Mouse (Mus musculus): ENCODE measurements around the gene Tph2.
A peak's percentile ranks its signal among the peaks of the same experiment; 100 is the strongest.
"Not testable (repeated sequence)": the region's sequence is repeated elsewhere in the genome, so short reads cannot be mapped to it uniquely, and the experiment has no call there.

Gene Tph2

DNA sequence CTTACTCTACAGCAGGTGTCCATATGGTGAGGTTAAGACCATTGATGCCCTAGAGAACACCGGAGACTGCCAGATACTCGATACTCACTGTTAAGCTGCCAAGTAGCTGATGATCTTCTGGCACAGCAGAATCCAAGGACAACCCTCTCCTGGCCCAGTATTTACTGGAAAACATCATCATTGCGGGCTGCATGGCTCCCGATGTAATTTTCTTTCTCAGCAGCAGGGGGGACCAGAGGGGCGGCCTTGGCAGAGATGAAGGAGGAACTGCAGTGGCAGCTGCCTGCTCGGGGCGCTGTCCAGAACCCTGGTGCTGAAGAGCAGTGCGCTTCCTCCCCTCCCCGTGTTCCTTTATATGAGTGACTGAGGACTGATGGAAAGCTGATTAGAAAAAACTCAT, at the start of gene Tph2:
Tph2 (minus strand) TSS at position 326 of the 400 bp plus-strand sequence.
- DNase-seq (ENCODE audit: low spot score): peak; percentile 63

DNA sequence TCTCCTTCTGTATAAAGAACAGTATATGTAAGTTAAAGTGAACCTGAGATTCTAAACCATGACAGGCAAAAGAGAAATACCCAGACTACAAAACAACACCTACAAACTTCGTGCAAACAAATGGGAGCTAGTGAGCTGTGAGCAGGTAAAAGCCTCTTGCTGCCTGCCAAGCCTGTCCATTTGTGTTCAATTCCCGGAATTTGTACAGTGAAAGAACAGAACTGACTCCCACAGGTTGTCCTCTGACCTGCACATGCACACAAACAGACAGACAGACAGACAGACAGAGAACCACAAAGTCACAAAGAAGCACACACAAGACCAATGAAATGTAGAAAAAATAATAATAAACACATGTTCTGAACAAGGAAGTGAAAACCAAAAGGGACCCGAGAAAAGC, 49.0 kb upstream of the Tph2 start:
- no peak for DNase-seq (ENCODE audit: low spot score)

DNA sequence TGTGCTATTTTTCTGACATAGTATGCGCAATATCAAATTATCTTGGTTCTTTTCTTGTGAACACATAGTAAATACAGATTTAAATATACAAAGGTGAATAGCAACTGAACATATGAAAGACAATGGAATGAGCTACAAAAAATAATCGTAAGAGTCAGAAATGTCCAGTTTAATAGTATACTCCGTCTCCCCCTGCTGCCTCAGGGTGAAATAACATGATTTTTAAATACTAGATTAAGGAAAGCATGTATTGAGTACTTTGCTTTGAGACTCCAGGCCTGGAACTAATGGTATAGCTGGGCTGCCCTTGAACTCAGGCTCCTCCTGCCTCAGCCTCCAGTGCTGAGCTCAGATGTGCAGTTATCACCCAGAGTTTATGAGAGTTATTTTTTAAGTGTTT, 47.7 kb upstream of the Tph2 start:
- no peak for DNase-seq (ENCODE audit: low spot score)

DNA sequence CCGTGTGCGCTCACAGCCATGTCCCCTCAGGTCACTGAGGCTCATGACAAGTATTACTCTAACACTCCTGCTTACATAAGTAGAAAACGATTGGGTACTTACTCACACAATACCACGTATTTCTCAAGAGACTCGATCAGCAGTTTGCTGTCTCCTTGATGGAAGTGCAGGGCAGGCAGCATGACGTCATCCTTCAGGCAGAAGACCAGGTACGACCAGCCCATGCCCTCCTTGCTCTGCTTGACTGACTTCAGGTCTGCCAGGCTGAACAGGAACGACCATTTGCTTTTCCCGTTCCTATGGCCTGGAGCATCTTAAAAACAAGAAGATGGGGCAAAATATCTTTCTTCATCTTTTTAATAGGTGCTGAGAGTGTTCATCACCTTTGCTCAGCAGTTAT, 44.2 kb upstream of the Tph2 start:
- DNase-seq (ENCODE audit: low spot score): no peak

DNA sequence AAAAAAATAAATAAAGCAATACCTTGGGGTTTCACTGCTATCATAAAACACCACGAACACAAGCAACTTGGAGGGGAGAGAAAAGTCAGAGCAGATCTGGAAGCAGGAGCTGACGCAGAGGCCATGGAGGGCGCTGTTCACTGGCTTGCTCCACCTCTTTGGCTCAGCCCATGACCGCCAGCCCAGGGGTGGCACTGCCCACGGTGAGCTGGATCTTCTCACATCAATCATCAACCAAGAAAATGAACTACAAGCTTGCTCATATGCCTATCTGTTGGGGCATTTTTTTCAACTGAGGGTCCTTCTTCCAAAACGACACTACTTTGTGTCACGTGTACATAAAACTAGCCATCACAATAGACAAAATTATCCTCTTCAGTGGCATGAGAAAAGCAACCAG, 41.8 kb upstream of the Tph2 start:
- no peak for DNase-seq (ENCODE audit: low spot score)

DNA sequence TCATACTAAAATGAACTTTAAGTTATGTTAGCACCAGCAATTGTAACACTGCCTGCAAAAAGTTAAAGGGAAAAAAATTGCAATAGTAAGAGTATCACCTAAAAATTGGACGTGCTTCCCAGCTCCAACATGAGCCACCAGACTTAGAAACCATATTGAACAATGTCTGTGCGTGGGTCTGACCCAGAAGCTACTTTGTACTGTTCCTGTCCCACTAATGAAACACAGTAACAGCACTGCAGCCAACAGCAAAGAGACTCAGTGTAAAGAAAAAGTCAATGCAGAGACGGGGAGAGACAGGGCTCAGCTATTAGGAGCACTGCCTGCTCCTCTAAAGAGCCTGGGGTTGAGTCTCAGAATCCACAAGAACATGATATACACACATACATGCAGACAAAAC, 39.0 kb upstream of the Tph2 start:
- peak; percentile 41 for DNase-seq (ENCODE audit: low spot score)

DNA sequence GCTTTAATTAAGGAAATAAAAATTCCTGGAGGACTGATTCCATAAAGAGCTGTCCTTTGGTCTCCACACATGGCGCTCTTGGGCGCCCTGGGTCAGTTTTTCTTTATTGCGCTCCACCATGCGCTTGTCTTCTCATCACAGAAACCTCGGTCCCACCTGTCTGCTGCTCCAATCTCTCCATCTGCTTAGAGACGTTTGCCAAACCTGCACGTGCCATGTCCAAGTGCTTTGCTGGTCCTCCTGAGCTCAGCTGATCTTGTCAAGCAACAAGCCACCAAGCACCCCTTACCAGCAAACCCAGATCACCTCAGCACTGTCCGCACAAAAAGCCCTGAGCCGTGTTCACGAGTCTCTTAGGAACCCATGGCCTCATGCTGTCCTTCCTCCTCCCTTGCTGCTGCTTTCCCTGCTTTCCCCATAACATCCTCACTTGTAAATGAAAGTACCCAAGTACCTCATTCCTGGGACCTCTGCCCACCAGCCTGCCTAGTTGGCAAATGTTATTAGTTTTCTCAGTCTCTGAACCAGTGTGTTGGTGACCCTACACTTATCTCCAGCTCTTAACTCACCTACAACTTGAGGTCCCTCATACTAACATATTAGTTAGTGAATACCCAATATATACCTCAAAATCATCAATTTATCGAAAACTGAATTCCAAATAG, 28.2 kb upstream of the Tph2 start:
- no peak for DNase-seq (ENCODE audit: low spot score)

DNA sequence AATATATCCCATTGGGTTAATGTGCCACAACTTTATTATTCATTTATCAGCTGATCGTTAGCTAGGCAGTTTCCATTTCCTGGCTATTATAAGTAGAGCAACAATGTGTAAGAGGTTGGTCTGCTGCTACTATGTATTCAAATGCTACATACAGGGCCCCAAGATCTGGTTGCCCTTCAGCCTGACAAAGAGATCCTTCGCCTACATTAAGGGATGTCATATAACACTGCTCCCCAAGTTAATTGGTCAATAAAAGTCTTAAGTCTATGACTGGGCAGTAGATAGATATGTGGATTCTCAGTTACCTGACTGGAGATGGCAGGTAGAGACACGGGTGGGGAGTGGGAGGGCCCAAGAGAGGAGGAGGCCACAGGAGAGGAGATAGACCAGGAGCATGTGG, 21.0 kb upstream of the Tph2 start:
- no peak for DNase-seq (ENCODE audit: low spot score)

DNA sequence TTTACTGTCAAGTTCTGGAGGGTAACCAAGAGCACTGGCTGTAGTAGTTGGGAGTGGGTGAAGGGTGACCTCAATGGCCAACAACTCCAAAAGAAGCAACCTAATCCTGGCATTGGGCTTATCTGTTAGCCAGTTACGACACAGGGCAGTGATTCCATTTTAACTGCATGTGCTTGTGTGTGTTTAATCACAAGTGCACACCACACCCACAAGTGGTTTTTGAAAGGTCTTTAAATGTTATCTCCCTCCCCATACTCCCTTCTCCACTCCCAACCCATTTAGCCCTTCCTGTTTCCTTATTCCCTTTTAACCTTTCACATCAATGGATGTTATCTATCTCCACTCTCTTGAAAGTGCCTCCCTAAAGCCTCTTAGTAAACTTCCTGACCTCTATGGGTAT, 20.5 kb upstream of the Tph2 start:
- no peak for DNase-seq (ENCODE audit: low spot score)

DNA sequence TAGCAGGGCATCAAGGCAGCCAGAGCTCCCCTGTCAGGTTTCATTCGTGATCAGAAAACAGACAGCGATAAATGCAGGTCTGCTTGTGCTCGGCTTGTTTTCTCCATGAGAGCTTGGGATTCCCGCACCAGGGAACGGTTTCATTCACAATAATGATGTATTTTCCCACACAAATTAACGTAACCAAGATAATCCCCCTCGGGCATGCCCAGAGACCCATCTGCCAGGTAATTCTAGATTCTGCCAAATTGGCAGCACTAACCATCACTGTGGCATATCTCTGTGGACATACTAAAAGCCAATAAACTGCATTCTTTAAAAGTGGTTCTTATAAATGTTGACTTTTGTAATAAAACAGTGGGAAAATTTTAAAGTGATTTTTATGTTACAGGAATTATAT, 6.4 kb upstream of the Tph2 start:
- DNase-seq (ENCODE audit: low spot score): no peak

DNA sequence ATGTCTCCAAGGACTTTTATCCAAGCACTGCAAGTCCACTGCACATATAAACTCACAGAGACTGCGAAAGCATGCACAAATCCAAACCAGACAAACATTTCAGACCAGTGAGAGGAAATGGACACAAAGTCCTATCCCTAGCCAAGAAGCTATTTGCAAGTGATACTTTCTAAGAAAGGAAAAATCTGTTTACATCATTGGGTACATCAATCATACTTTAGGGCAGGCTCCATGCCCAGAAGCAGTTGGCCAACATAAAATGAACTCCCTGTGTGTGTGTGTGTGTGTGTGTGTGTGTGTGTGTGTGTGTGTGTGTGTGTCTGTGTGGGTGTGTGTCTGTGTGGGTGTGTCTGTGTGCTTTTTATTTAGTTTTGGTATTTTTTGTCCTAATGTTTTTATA, 2.6 kb upstream of the Tph2 start:
- DNase-seq (ENCODE audit: low spot score): no peak

DNA sequence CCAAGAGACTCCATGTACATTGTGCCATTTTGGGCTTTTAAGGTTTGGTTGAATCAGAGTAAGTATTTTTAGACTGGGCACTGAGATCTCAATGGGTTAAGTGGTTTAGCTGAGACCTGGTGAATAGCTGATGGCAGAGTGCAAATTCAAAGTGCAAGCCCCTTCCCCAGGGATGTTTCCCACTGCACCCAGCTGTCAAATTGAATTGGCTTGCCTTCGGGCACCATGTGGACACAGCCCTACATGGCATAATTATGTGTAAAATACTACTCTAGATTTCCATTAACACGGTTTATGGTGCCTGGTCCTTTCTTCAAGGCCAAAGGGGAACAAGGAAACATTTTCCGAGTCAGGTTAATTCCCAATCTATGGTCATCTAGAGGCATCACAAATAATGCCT, 3.8 kb downstream of the Tph2 start:
- no peak for DNase-seq (ENCODE audit: low spot score)

DNA sequence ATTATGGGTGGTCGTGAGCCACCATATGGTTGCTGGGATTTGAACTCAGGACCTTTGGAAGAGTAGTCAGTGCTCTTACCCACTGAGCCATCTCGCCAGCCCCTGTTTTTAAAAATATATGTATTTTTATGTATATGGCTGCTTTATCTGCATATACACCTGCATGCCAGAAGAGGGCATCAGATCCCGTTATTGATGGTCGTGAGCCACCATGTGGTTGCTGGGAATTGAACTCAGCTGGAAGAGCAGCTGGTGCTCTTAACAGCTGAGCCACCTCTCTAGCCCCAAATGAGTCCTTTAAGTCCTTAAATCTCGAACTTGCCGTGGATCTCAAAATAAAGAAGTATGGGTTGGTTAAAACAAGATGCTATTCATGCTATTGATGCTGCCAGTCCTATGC, 6.8 kb downstream of the Tph2 start:
- not testable (repeated sequence) for DNase-seq (ENCODE audit: low spot score)

DNA sequence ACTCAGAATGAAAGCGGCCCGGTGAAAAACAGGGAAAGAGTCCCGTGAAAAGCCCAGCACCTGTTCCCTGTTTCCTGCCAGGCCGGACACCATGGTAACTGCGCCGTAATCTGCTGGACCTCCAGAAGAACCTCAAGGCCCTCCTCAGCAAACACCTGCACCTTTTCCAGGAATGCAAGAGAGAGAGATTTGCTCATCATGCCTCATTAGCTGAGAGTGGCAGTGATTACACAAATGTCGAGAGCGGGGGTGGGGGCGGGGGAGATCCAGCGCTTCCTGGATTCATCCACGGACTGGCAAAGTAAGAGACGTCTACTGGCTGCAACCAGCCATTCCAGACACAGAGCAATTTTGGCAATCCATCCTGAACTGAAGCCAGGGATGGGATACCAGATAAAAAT, 9.2 kb downstream of the Tph2 start:
- peak; percentile 25 for DNase-seq (ENCODE audit: low spot score)

DNA sequence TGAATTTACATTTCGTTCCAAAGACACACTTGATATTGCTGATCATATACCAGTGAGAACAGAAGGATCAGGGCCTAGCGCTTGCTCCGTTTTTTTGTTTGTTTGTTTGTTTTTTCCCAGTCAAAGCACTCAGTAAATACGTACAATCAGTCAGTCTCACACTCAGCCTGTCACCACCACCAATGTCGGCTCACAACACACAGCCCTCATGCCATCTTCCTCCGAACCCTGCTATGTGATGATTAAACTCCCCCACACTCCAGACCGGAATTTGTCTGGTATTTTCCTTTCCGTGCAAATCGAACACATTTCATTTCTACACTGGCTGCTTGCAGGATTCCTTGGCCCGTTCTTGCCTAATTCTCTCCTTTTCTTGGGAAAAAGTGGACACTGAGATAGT, 11.5 kb downstream of the Tph2 start:
- no peak for DNase-seq (ENCODE audit: low spot score)

DNA sequence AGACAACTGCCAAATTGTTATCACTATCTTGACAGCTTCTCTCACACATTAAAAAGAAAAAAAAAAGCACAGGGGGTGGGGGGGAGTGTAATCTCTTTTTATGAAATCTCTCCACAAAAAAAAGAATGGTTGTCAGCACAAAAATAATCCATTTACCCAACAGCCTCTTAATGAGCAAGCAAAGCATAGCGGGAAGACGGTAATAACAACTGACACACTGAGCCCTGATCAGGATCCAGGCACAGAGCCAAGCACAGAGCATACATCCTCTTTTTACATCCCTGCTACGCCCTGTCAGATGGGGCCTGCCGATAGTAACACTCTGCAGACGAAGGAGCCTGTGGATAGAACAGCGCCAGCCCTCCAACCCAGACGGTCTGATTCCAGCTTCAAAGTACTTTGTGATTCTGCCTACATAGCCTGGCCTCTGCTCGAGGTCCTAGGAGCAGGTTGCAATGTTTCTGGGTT, 13.4 kb downstream of the Tph2 start:
- DNase-seq (ENCODE audit: low spot score): peak; percentile 28

DNA sequence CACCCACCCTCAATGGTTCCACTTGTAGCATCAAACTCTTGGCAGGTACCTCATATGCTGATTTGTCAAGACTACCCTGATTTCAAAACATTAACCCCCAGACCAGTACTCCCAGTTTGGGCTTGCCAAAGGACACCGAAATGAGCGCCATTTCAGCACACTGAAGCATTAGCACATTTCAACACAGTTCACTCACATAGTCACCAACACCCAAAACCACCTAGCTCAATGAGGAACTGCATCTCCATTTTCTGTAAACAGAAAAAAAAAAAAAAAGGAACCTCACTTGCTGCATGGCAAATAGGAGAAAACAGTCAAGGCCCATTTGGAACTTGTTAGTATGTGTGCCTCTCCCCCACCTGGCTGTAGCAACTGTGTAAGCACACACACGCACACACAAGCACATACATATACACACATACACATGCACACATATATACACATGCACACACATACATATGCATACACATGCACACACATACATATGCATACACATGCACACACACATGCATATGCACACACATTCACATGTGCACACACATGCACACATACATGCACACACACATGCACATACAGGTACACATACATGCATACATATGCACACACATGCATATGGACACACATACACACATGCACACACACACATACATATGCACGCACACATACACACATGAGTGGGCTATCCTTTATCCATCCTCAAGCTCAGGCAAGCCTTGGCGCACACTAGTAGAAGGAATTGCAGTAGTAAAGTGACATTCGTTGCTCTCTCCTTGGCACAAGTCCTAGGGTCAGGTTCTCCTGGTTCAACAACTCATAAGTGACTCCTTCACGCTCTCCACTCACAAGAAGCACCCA, 14.1 kb downstream of the Tph2 start:
- DNase-seq (ENCODE audit: low spot score): no peak

DNA sequence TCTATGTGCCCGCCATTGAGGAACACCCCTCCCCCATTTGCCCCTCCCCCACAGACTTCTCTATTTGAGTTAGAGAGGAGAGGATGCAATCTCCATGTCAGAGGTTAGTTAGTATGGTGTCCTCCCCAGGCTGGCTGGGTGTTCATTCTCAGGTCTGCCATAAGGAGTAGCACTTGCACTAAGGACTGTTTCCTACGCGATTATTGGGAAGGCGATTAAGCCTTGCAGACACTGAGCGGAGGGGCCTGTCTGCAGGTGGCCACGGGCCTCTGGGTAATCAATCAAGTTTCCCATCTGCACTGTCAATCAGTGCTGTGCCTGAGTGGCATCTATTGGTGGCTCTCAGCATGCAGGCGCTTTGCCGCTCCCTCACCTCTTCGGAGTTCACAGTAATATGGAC, 15.4 kb downstream of the Tph2 start:
- no peak for DNase-seq (ENCODE audit: low spot score)

DNA sequence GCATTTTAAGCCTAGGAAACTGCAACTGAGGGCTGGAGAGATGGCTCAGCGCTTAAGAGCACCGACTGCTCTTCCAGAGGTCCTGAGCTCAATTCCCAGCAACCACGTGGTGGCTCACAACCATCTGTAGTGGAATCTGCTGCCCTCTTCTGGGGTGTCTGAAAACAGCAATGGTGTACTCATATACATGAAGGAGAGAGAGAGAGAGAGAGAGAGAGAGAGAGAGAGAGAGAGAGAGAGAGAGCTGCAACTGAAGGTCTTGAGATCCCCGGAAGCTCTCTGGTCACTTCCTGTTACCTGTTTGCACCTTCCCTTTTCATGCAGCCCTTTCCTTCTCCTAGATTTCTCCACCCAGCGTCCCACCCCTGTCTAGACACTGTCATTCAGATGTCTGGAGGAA, 24.5 kb downstream of the Tph2 start:
- DNase-seq (ENCODE audit: low spot score): no peak

DNA sequence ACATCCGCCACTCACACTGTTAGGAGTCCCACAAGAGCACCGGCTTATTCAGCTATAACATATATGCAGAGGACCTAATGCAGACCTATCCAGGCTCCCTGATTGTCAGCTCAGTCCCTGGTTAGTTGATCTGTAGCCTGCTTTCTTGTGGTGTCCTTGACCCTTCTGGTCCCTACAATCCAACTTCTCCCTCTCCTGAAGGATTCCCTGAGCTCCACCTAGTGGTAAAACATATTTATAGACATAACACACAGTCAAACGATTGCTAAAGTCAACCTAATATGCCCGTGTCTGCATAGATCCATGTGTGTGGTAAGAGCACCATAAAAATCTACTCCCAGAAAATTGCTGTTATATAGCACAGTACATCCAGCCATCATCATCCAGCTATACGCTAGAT, 37.5 kb downstream of the Tph2 start:
- no peak for DNase-seq (ENCODE audit: low spot score)

DNA sequence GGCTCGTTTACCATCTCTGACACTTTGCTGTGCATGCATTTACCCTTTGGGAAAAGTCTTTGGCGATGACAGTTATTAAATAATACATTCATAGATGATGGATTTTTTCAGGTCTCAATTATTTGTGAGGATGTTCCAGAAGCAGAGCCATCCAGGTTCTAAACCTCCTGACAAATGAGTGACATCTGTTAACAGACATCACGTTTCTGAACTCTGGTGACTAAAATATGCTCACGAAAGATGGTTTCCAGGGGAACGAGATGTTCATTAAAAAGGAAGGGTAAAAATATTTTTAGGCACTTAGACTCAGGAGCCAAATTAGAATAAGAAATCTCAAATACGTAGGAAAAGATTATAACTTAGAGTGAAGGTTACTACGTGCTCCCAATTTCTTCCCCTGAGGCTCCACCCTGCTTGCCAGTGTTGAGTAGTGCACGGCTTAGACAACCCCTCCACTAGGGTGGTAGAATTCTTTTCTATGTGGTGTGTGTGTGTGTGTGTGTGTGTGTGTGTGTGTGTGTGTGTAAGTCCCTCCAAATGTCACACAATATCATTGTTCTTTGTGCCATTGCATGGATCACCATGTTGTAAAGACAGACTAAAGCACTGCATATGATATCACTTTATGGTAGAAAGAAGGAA, 38.4 kb downstream of the Tph2 start:
- DNase-seq (ENCODE audit: low spot score): no peak

DNA sequence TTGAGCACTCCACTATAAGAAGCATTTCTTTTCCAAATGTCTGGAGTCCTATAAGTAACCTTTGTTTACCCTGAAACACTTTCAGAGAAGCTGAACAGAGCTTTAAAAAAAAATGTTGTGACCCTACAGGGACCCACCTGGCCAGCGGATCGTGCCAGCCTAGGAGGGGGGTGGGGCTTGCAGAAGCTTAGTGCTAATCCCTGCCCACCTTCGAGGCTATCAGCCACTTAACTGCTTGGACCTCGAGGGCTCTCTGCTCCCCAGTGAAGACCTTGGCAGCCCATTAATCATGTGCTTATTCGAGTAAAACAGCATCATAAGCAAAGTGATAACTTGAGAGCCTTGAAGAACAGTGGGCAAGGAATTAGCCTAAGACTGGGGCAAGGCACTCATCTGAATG, 40.3 kb downstream of the Tph2 start:
- DNase-seq (ENCODE audit: low spot score): no peak

DNA sequence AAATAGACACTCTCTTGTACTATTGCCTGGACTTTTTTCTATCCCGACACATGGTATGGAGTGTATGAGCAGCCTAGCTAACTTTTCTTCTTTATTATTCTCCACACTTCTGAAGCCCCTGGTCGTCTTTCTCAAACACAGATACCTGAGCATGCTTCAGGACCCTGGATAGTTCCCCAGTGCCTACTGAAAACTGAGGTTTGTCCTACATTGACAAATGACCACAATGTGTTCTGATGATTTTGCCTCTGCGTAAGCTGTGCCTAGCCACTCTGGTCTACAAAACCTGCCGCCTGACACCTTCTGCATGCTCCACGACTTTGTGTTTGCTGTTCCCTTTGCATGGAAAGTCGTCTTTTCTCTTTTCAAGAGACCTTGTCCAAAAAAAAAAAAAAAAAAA, 41.2 kb downstream of the Tph2 start:
- no peak for DNase-seq (ENCODE audit: low spot score)

Measured in layer of hippocampus, adult 11-12 months (tissue).